Mouse (Mus musculus) Muller cell, postnatal 12 days (primary cell): ENCODE data around the gene Mxra7.

Experiments used
- DNase-seq: peaks from one replicate; pipeline ENCODE4 v3.0.0-alpha.2; 2015; ENCODE audit errors: inconsistent ontology term

Mxra7 gene

DNA sequence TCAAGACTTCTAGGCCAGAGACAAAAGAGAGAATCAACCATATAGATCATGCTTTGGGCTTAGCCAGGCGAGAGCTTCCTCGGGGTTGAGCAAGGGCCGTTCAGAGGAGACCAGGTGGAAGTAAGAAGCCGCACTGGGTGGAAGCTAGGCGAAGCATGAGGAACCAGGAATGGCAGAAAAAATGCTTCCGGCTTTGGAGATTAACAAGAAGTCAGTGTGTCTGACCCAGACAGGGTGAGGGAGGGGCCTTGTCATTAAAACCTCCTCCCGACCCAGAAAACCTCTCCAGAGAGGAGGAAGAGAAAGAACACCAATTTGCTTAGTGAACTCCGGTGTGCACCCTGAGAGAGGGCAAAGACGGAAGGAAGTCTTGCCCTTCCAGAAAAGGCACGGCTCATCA, 43.6 kb downstream of the Mxra7 start:
- DNase-seq, result no peak

DNA sequence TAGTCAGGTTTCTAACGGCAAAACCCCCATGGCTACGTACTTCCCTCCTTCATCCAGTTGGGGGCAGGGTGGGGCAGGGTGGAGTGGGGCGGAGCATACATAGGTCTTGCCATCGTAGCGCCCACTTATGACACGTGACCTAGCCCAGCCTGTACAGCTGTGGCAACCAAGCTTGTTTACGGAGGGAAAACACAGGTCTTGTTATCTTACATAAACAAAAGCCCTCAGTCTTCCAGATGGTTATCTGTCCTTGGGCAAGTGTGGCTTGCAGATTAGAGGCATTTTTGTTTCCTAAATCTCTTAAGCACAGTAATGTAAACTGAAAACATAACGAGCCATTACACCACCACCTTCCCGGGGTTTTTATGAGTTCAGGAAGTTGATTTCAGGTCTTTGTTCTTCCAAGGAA, 45.1 kb downstream of the Mxra7 start:
- no peak for DNase-seq

DNA sequence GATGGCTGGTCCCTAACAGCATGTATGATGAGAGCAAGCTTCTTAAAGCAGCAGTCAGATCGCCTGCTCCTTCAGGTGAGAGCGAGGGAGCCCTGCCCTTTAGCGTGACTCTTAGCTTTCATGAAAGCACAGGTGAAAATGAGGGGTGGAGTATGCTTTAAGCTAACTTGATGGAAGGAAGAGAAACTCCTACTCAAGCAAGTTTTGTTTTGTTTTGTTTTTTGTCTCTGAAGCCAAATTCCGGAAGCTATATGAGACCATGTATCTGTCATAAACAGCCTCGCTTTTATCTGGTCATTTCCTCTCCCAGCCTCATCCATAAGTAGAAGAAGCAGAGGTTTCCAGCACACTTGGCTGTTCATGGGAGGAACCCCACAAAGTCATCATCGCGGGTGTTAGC, 52.4 kb downstream of the Mxra7 start, which contains the start of gene St6galnac1:
Gene St6galnac1, minus strand, starts transcription at position 101 of the 400 bp plus-strand sequence.
- no peak for DNase-seq

DNA sequence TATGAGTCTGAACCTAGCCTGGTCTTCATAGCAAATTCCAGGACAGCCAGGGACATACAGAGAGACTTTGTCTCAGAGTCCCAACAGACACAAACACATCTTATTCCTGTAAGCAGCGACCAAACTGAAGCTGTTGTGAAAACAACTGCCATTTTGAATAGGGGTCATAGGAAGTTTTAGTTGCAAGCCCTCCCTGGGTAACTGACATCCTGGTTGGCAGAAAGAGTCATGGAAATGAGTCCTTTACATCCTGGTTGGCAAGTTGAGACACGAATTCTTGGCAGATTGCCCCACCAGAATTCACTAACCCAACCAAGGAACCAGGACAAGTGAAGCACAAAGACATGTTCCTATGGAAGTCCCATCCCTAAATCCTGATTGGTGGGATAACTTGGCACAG, 54.6 kb downstream of the Mxra7 start:
- DNase-seq, result no peak

DNA sequence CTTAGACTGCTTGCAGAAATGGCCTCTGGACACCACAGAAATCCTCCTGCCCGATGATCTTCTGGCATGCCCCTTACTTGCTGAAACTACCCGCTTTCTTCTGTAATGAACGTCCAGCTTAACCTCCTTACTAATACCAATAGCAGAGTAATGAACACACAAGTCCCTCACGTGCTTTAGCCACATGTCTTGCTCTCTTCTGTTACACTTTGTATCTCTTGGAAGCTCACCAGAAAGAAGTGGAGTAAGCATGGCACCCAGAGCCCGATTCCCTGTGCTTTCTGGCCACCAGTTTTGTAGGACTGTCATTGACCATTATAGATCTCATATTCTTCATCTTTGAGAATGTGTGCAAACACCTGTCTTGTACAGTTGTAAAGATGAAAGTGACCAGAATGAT, 58.0 kb downstream of the Mxra7 start:
- no peak for DNase-seq

DNA sequence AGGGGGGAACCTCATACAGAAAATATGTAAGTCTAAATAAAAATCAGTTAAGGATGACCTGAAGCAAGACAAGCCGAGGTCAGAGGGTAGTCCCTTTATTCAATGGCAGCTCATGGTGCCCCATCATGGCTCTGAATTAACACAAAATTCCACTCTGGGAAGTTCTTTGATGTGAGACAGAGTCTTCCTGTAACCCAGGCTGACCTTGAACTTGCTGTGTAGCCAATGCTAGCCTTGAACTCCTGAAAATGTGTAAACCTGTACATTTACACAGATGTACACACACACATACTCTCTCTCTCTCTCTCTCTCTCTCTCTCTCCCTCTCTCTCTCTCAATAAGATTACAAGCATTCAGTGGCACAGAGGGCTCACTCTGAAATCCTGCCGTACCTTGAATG, 62.9 kb downstream of the Mxra7 start:
- DNase-seq, result no peak

DNA sequence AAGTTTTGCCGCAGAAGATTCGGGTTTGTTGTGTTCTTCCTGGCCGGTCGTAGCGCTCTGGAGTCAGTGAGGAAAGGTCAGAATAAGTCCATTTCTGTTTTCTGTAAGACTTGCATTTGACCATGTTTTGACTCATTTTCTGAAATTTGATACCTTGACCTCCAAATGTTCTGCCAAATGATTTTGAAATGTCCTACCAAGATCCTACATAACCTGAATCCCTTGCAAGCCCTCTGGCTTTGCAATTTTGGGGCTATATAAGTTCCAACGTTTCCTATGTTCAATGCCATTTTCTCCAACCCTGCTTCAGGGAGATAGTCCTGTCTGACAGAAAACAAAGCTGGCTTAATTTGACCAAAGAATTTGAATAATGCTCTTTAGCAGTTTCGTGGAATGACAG, 63.5 kb downstream of the Mxra7 start:
- no peak for DNase-seq

DNA sequence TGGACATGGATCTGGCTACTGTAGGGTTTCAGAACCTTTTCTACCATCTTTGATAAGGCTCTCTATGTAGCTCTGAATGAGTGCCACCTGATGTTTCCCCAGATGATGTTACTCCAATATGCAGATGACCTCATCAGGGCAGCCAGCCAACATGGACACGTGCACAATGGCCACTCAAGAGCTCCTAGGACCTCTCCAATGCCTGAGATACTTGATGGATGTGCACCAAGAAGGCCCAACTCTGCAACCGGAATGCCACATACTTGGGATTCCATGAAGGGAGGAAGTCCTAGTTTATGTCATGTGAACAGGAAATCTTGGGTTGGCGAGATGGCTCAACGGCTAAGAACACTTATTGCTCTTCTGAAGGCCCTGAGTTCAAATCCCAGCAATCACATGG, 72.7 kb downstream of the Mxra7 start:
- peak; percentile 48 for DNase-seq

DNA sequence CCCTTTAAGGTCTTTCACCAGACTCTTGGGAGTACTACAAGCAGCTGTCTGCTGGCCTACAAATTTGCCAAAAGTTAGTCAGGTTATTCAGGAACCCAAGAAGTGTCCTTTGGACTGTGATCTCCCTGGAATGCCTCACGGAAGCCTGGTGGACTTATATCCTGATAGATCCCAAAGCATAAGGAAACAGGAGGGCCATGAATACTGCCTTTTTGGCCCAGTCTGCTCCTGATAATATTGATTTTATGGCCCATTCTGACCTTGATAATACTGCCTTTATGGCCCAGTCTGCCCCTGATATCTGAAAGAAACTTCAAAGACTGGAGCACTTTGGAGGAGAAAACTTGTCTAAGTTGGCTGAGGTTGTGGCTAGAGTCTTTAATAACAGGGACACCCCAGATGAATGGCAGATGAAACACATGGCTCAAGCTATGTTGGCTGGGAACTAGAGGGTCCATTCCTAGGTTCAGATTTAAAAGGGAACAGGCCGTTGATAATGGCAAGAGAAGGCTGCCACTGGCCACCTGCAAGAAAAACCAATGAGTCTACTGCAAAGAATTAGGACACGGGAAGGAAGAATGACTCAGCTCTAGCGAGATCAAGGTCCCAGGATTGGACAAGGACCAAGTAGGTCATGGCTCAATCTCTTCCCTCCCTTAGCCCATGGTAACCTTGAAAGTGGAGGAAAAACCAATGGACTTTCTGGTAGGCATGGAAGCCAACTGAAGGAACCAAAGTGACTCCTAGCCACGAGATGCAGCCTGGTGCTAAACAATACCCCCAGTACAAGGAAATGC, 74.0 kb downstream of the Mxra7 start:
- DNase-seq, result peak; percentile 68
